Mouse (Mus musculus): Measurements from ENCODE around the gene Olfr705. TPM values are rescaled to one million over a fixed set of nuclear protein-coding genes. Genes with fewer than 3 reads are reported as not detected.

Gene Olfr705
- polyA plus RNA-seq, 1 experiment from 2014 or later: not detected

Other genes with a start within 250 kb of the Olfr705 start
- gene Olfr693, start 196.3 kb downstream of the Olfr705 start, polyA plus RNA-seq (2014; fragmentation: Nextera tagmentation; extraction: Ambion mirVana): not detected in 2 replicates
- gene Olfr694, start 185.1 kb downstream of the Olfr705 start, polyA plus RNA-seq (2014; fragmentation: Nextera tagmentation; extraction: Ambion mirVana): not detected in 2 replicates
- gene Olfr695, start 160.5 kb downstream of the Olfr705 start, polyA plus RNA-seq (2014; fragmentation: Nextera tagmentation; extraction: Ambion mirVana): not detected in 2 replicates
- not detected in 2 replicates for gene Olfr697, start 134.4 kb downstream of the Olfr705 start, polyA plus RNA-seq (2014; fragmentation: Nextera tagmentation; extraction: Ambion mirVana)
- gene Olfr698, start 121.5 kb downstream of the Olfr705 start, polyA plus RNA-seq (2014; fragmentation: Nextera tagmentation; extraction: Ambion mirVana): not detected in 2 replicates
- not detected in 2 replicates for gene Olfr699, start 83.7 kb downstream of the Olfr705 start, polyA plus RNA-seq (2014; fragmentation: Nextera tagmentation; extraction: Ambion mirVana)
- gene Olfr700, start 68.1 kb downstream of the Olfr705 start, polyA plus RNA-seq (2014; fragmentation: Nextera tagmentation; extraction: Ambion mirVana): not detected in 2 replicates
- not detected in 2 replicates for gene Olfr701, start 62.8 kb downstream of the Olfr705 start, polyA plus RNA-seq (2014; fragmentation: Nextera tagmentation; extraction: Ambion mirVana)
- gene Olfr702, start 43.0 kb downstream of the Olfr705 start, polyA plus RNA-seq (2014; fragmentation: Nextera tagmentation; extraction: Ambion mirVana): not detected in 2 replicates
- gene Olfr703, start 33.5 kb downstream of the Olfr705 start, polyA plus RNA-seq (2014; fragmentation: Nextera tagmentation; extraction: Ambion mirVana): not detected in 2 replicates
- gene Olfr704, start 13.7 kb downstream of the Olfr705 start, polyA plus RNA-seq (2014; fragmentation: Nextera tagmentation; extraction: Ambion mirVana): not detected in 2 replicates
- gene Olfr706, start 11.3 kb upstream of the Olfr705 start, polyA plus RNA-seq (2014; fragmentation: Nextera tagmentation; extraction: Ambion mirVana): not detected in 2 replicates
- not detected in 2 replicates for gene Olfr707, start 24.4 kb upstream of the Olfr705 start, polyA plus RNA-seq (2014; fragmentation: Nextera tagmentation; extraction: Ambion mirVana)
- not detected in 2 replicates for gene Olfr1532-ps1, start 31.1 kb upstream of the Olfr705 start, polyA plus RNA-seq (2014; fragmentation: Nextera tagmentation; extraction: Ambion mirVana)
- not detected in 2 replicates for gene Olfr709-ps1, start 55.3 kb upstream of the Olfr705 start, polyA plus RNA-seq (2014; fragmentation: Nextera tagmentation; extraction: Ambion mirVana)
- gene Olfr710, start 71.4 kb upstream of the Olfr705 start, polyA plus RNA-seq (2014; fragmentation: Nextera tagmentation; extraction: Ambion mirVana): not detected in 2 replicates
- not detected in 2 replicates for gene Olfr6, start 87.0 kb upstream of the Olfr705 start, polyA plus RNA-seq (2014; fragmentation: Nextera tagmentation; extraction: Ambion mirVana)
- not detected in 2 replicates for gene Olfr711, start 98.6 kb upstream of the Olfr705 start, polyA plus RNA-seq (2014; fragmentation: Nextera tagmentation; extraction: Ambion mirVana)
- gene Olfr2, start 129.2 kb upstream of the Olfr705 start, polyA plus RNA-seq (2014; fragmentation: Nextera tagmentation; extraction: Ambion mirVana): not detected in 2 replicates
- gene Olfr713, start 154.3 kb upstream of the Olfr705 start, polyA plus RNA-seq (2014; fragmentation: Nextera tagmentation; extraction: Ambion mirVana): not detected in 2 replicates
- not detected in 2 replicates for gene Olfr714, start 194.1 kb upstream of the Olfr705 start, polyA plus RNA-seq (2014; fragmentation: Nextera tagmentation; extraction: Ambion mirVana)
- gene Olfr17, start 216.3 kb upstream of the Olfr705 start, polyA plus RNA-seq (2014; fragmentation: Nextera tagmentation; extraction: Ambion mirVana): not detected in 2 replicates
- not detected in 2 replicates for gene Olfr715b, start 233.5 kb upstream of the Olfr705 start, polyA plus RNA-seq (2014; fragmentation: Nextera tagmentation; extraction: Ambion mirVana)